Mouse (Mus musculus): Measurements from ENCODE around the gene Rap2a.

GRCm38 (mm10) chr14:120463938-120464727 lies 14.1 kb upstream of the Rap2a start:
- TF ChIP-seq MEF2A (IDR thresholded peaks at IDR 0.05; ENCODE audit: extremely low read depth, insufficient replicate concordance, low read depth, low read length, poor library complexity, severe bottlenecking) (no peak), NELFE (IDR thresholded peaks at IDR 0.05; ENCODE audit: low read depth, low read length) (no peak), TCF12 (IDR thresholded peaks at IDR 0.05; ENCODE audit: low read depth, low read length) (no peak), MYB (IDR thresholded peaks at IDR 0.05; ENCODE audit: low read depth, low read length) (no peak), ZC3H11A (IDR thresholded peaks at IDR 0.05; ENCODE audit: low read depth, low read length) (no peak), JUND (IDR thresholded peaks at IDR 0.05; ENCODE audit: low read depth, low read length) (no peak), CTCF (IDR thresholded peaks at IDR 0.05 in 2 of 3, conservative IDR thresholded peaks at IDR 0.05 in 1 of 3; ENCODE audit: control insufficient read depth in 1 of 3, insufficient read depth in 1 of 3, low read depth in 2 of 3, low read length in 3 of 3, poor library complexity in 1 of 3, severe bottlenecking in 1 of 3) (no peak), ELF1 (IDR thresholded peaks at IDR 0.05; ENCODE audit: low read depth, low read length) (no peak)

Data from MEL (cell line).